Mouse (Mus musculus) kidney, adult 2 months (tissue): ENCODE data around the gene Slain2. TPM values are rescaled to one million over a fixed set of nuclear protein-coding genes. Genes with fewer than 3 reads are reported as not detected.

Experiments
- DNase-seq: peaks from one replicate; pipeline ENCODE4 v3.0.0; 2021
- H3K27ac ChIP-seq: fragments of 200-500 bp; 2 replicates; pipeline ENCODE4 v1.5.1; 2012; ENCODE audit warnings: low read depth, low read length, control low read depth, inconsistent platforms; ENCODE audit not compliant: insufficient read depth
- H3K27me3 ChIP-seq: fragments of 200-500 bp; replicated peaks from 2 replicates; pipeline ENCODE4 v1.6.1; 2012; ENCODE audit warnings: mild to moderate bottlenecking, moderate library complexity, low read length, inconsistent platforms; ENCODE audit not compliant: control insufficient read depth, insufficient read depth
- H3K36me3 ChIP-seq: fragments of 200-500 bp; 2 replicates; pipeline ENCODE4 v1.6.1; 2012; ENCODE audit warnings: mild to moderate bottlenecking, moderate library complexity, low read length, inconsistent platforms; ENCODE audit not compliant: control insufficient read depth, insufficient read depth
- H3K4me1 ChIP-seq: fragments of 200-500 bp; 2 replicates; pipeline ENCODE4 v1.6.1; 2011; ENCODE audit warnings: low read length; ENCODE audit not compliant: control insufficient read depth, insufficient read depth
- H3K4me3 ChIP-seq: fragments of 200-500 bp; 2 replicates; pipeline ENCODE4 v1.5.1; 2011; ENCODE audit warnings: mild to moderate bottlenecking, low read depth, low read length, control low read depth; ENCODE audit not compliant: insufficient read depth
- CTCF ChIP-seq: fragments of 200-500 bp; conservative IDR thresholded peaks from 2 replicates; pipeline ENCODE4 v1.5.1; 2011; ENCODE audit warnings: low read depth, mild to moderate bottlenecking, control low read depth, low read length, moderate library complexity, mixed read lengths; ENCODE audit not compliant: insufficient read depth, insufficient read length
- POLR2A ChIP-seq: fragments of 200-500 bp; IDR thresholded peaks from one replicate; pipeline ENCODE4 v1.6.1; 2011; ENCODE audit warnings: low read depth, low read length, control low read depth
- WGBS: fragments of 180-500 bp; shearing (Covaris S2); methylation state at CpG from one replicate; pipeline ENCODE4 v1.1.7; 2018; 5-methylcytosine and 5-hydroxymethylcytosine counted together
- polyA plus RNA-seq: library from polyadenylated mRNA; depleted of rRNA; stranded (reverse); fragments of >200 nt; gene quantifications from 2 replicates; pipeline ENCODE4 v1.2.3, GENCODE M21; 2012

Slain2 gene
- polyA plus RNA-seq, 1 experiment = 24.3 TPM

DNA sequence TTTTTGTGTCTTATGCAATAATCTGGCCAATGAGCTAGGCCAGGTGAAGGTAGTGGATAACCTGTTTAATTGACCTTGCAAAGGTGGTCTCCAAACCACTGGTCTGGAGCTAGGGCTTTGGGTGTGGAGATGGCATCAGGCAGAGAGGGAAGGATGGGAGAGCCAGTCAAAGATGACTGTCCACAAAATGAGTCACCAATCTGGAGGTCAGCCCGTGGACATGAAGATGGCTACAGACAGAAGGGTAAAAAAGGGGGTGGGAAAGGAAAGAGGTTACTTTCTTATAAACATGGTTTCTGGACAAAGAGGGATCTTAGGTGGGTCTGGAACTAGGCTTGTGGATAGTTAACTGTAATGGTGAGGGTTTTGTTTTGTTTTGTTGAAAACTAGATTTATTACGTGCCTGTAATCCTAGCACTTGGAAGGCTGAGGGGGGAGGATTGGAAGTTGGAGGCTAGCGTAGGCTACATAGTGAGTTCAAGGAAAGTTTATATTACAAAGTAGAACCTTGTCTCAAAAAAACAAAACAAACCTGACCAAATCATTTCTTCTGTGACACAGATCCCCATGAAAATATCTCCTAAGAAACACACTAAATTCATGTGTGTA lies 40.0 kb downstream of the Slain2 start:
- WGBS = 68% methylated on average over 3 of the region's 3 CpGs
- no peak overlapping the region for H3K4me3 ChIP-seq
- DNase-seq = no peak
- TF ChIP-seq POLR2A = no peak
- no peak for TF ChIP-seq CTCF
- H3K27ac ChIP-seq = no peak overlapping the region
- H3K36me3 ChIP-seq = peaks cover 3% of the 10 kb centered on the region
- H3K4me1 ChIP-seq = peaks cover 3% of the 10 kb centered on the region; the same call in 1 of the 2 replicates
- H3K27me3 ChIP-seq = no peaks in the 10 kb centered on the region

- H3K4me1 ChIP-seq = no peaks in the 10 kb centered on the region
- H3K4me3 ChIP-seq = no peak overlapping the region
- 78% methylated on average over 17 of the region's 17 CpGs for WGBS
- peaks cover 3% of the 10 kb centered on the region for H3K36me3 ChIP-seq
- TF ChIP-seq POLR2A (no peak), CTCF (no peak)
- H3K27ac ChIP-seq = no peak overlapping the region
- DNase-seq = no peak
- H3K27me3 ChIP-seq = no peaks in the 10 kb centered on the region
These were observed 43.2 kb downstream of the Slain2 start for GRCm38 (mm10) chr5:72957281-72957680.

DNA sequence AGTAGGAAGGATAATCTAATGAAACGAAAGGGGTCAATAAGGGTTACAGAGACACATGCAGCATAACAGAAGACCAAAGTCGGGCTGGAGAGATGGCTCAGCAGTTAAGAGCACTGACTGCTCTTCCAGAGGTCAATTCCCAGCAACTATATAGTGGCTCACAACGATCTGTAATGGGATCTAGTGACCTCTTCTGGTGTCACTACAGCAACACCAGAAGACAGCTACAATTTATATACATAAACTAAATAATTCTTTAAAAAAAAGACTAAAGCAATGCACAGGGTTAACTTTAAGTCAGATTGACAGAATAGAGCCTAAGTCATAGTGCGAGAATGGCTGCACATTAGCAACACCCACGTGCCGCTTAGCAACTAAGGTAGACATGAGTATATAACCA lies 46.0 kb downstream of the Slain2 start:
- 74% methylated on average over 6 of the region's 6 CpGs for WGBS
- Histone ChIP-seq H3K36me3 (peaks cover 3% of the 10 kb centered on the region), H3K4me1 (no peaks in the 10 kb centered on the region), H3K27ac (no peak overlapping the region), H3K27me3 (no peaks in the 10 kb centered on the region), H3K4me3 (no peak overlapping the region)
- no peak for DNase-seq
- TF ChIP-seq POLR2A (no peak), CTCF (no peak; the same call in 1 of the 2 replicates)

DNA sequence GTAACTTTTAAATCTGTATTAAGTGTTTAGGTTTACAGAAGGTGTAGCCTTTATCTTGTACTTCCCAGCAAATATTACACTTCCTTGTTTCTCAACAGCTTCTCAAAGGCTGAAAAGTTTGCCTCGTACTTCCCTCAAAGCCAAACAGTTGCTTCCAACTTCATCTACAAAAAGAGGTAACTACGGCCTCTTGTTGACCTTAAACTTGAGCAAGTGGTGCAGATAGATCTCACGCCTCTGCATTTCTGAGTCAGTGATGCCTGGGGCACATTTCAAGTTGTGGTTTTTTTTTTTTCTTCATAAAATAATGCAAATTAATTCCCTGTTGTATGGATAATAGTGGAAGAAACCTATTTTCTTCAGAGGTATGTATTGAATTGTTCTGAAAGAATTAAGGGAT lies 51.6 kb downstream of the Slain2 start:
- no peaks in the 10 kb centered on the region for H3K27me3 ChIP-seq
- WGBS = 79% methylated on average over 3 of the region's 3 CpGs
- no peak for DNase-seq

DNA sequence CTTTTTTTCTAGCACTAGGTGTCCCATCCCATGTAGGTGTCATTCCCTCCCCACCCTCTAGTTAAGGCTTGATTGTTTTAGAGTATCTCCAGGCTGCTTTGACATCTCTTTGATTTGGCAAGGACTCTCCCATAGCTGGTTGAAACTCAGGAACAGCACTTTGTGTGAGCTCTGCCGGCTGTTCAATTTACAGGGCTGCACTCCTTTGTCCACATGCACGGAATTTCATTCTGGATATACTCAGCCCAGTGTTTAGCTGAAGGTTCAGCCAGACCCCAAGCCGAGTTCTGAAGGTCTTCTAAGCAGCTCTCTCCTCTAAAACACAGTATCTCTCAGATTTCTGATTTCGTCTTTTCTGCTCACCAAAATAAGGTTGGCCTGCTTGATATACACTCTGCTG lies 58.3 kb downstream of the Slain2 start:
- no peak overlapping the region for H3K27ac ChIP-seq
- TF ChIP-seq POLR2A = no peak
- no peak for TF ChIP-seq CTCF
- 70% methylated on average over 4 of the region's 4 CpGs for WGBS

More for the DNA sequence above, 51.6 kb downstream of the Slain2 start:
- Histone ChIP-seq H3K27ac (no peak overlapping the region), H3K4me3 (no peak overlapping the region), H3K36me3 (no peaks in the 10 kb centered on the region; the same call in none of the 2 replicates), H3K4me1 (no peaks in the 10 kb centered on the region)
- TF ChIP-seq POLR2A = no peak
- TF ChIP-seq CTCF = no peak

DNA sequence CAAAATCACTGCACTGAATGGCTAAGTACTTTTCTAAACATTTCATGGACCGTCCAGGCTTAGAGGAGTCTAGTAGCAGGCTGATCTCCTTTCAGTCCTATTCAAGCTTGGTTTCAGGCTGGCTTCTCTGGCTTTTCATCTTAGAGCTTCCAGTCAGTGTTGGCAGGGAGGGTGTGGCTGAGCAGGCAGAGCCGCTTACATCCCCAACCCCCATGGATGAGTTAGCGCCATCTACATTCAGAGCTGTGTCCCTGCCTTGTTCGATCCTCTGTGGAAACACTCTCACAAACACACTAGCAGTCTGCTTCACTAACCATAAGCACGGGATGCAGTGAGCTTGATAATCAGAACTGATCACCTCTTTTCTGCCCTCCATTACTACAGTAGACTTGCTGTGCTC lies 58.8 kb downstream of the Slain2 start:
- Histone ChIP-seq H3K4me1 (no peaks in the 10 kb centered on the region), H3K4me3 (no peak overlapping the region), H3K27me3 (no peaks in the 10 kb centered on the region), H3K36me3 (peaks cover 5% of the 10 kb centered on the region; the same call in 1 of the 2 replicates), H3K27ac (no peak overlapping the region)
- 66% methylated on average over 5 of the region's 5 CpGs for WGBS
- no peak for DNase-seq
- TF ChIP-seq CTCF (0 out of 2 replicates have a peak, but pooled peaks have one; percentile 20), POLR2A (no peak)

More for the DNA sequence above, 58.3 kb downstream of the Slain2 start:
- no peak for DNase-seq
- H3K36me3 ChIP-seq = peaks cover 5% of the 10 kb centered on the region; the same call in 1 of the 2 replicates
- H3K4me1 ChIP-seq = no peaks in the 10 kb centered on the region
- no peaks in the 10 kb centered on the region for H3K27me3 ChIP-seq
- no peak overlapping the region for H3K4me3 ChIP-seq

GRCm38 (mm10) chr5:72974602-72975001 lies 60.5 kb downstream of the Slain2 start, which contains the start of gene Gm10135:
Gm10135 (minus strand) TSS chr5:72974702.
- Histone ChIP-seq H3K27me3 (no peaks in the 10 kb centered on the region), H3K36me3 (peaks cover 6% of the 10 kb centered on the region)
- no peak for TF ChIP-seq CTCF
- no peak for TF ChIP-seq POLR2A

More at GRCm38 (mm10) chr5:72974602-72975001, 60.5 kb downstream of the Slain2 start, which contains the start of gene Gm10135:
- H3K4me1 ChIP-seq = no peaks in the 10 kb centered on the region
- 96% methylated on average over 7 of the region's 7 CpGs for WGBS
- H3K27ac ChIP-seq = no peak within 1 kb of the TSS
- no peak within 1 kb of the TSS for H3K4me3 ChIP-seq
- DNase-seq = no peak
